Mouse (Mus musculus) bone marrow macrophage, adult 2 months (primary cell): ENCODE measurements around the gene Sirpa.

Source experiments
- CTCF ChIP-seq: IDR thresholded peaks from 2 replicates; pipeline ENCODE4 v1.5.1; 2012; ENCODE audit warnings: low read depth, mild to moderate bottlenecking, low read length, moderate library complexity
- POLR2A ChIP-seq: IDR thresholded peaks from 2 replicates; pipeline ENCODE4 v1.6.1; 2012; ENCODE audit warnings: mild to moderate bottlenecking, low read depth, low read length, borderline replicate concordance

GRCm38 (mm10) chr2:129606899-129607298, 14.3 kb downstream of the Sirpa start:
- TF ChIP-seq POLR2A (no peak), CTCF (no peak)
